Mouse (Mus musculus) cortical plate, adult 2 months (tissue): Measurements from ENCODE around the gene Slc39a11.

Experiments
- CTCF ChIP-seq: fragments of 200-500 bp; IDR thresholded peaks from 2 replicates; pipeline ENCODE4 v1.5.1; 2011; ENCODE audit warnings: mild to moderate bottlenecking, control low read depth, low read length; ENCODE audit not compliant: insufficient read depth; ENCODE audit errors: extremely low read depth
- POLR2A ChIP-seq: fragments of 200-500 bp; IDR thresholded peaks from 2 replicates; pipeline ENCODE4 v1.6.1; 2011; ENCODE audit warnings: mild to moderate bottlenecking, low read length, control low read depth; ENCODE audit not compliant: insufficient read depth; ENCODE audit errors: extremely low read depth

- TF ChIP-seq POLR2A (no peak), CTCF (no peak)
Measured at GRCm38 (mm10) chr11:113507716-113508480, 142.0 kb downstream of the Slc39a11 start.
